In the genomic region with DNA sequence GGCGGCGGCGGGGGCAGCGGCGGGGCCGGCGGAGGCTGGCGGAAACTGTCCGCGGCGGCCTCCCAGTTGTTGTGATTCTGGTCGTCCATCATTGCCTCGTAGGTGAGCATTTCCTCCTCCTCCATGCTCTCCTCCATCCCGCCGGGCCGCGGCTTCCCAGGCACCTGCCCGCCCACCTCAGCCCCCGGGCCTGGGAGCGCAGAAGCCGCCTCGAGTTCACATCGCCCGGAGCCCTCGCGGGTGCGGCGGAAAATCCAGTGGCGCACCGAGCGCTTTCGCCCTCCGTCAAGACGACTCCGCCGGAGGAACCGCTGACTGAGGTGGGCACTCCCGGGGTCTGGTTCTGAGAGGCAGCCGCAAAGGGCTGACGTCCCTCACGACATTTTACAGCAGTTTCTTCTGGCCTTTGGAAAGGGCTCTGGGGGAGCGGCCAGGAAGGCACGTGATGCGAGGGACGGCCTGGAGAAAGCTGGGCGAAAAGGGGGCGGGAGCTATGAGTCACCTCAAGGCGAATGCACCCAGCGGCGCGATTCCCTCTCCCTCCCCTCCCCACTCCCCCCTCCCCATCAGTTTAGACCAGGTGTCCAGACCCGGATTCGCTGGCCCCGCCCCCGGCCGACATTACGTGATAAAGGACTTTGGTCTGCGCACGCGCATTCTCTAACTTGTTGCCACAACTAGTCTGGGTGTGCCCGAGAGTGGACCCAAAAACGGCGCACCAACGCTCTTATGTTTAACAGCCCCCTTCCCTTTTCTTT, we compare ENCODE assay signal across 8 mouse cellular contexts. TPM values are rescaled to one million over a fixed set of nuclear protein-coding genes. Genes with fewer than 3 reads are reported as not detected.
DNase-seq lines count a peak whose midpoint lies in the region; ATAC-seq and TF ChIP-seq lines count a peak whose summit lies in the region.

A gene (minus strand): TSS at position 444 of the 758 bp plus-strand sequence.

- peak; percentile 89 for DNase-seq in Patski (ENCODE audit: low read depth, low spot score)
- peak; percentile 98 to 99 for DNase-seq in cerebellum, postnatal 14 days
- DNase-seq in frontal cortex, postnatal 14 days (ENCODE audit: low spot score in 2 of 2), result peak; percentile 91 to 93
- peak; percentile 89 to 95 for DNase-seq in layer of hippocampus, postnatal 25 days (ENCODE audit: extremely low spot score in 1 of 2, low spot score in 1 of 2)
- DNase-seq in lung, postnatal 25 days (ENCODE audit: low spot score), result peak; percentile 98
- peak; percentile 98 for DNase-seq in retina, embryonic 14.5 days (ENCODE audit: low spot score)
- DNase-seq in thymus, postnatal 4 days, result peak; percentile 95

- no peak for TF ChIP-seq CTCF in Patski (IDR thresholded peaks at IDR 0.05)

- H3K9ac ChIP-seq in hindbrain, embryonic 13.5 days, result peak within 1 kb of the TSS; percentile 97

- no peaks in the 10 kb centered on the region for H3K9me3 ChIP-seq in hindbrain, embryonic 13.5 days

- H3K36me3 ChIP-seq in hindbrain, embryonic 13.5 days, result no peaks in the 10 kb centered on the region

- H3K4me3 ChIP-seq in hindbrain, embryonic 13.5 days, result peak within 1 kb of the TSS; percentile 99

- H3K27me3 ChIP-seq in Patski, result no peaks in the 10 kb centered on the region
- no peaks in the 10 kb centered on the region for H3K27me3 ChIP-seq in hindbrain, embryonic 13.5 days

- POLR2A ChIA-PET in Patski (lab: Charles Lee), result interaction anchor here (1.2 kb wide), 1 partner anchor 34 kb away, joined by 5 read pairs; no protein-coding TSS in a partner anchor

- ATAC-seq in Patski, result peak; percentile 48
- ATAC-seq in hindbrain, embryonic 13.5 days (ENCODE audit: low FRiP score), result peak; percentile 97

- under 1% methylated on average over 51 of the region's 64 CpGs for WGBS in hindbrain, embryonic 13.5 days

- in situ Hi-C loops in Patski (cut with MboI; ENCODE audit: low pct_unique_long_range_greater_than_20kb), result no loop called here

- CTCF ChIA-PET in Patski (lab: Charles Lee), result interaction anchor here (1.4 to 2.9 kb wide), 4 partner anchors 11 to 34 kb away, joined by 3 to 15 read pairs (median 6); no protein-coding TSS in a partner anchor

- H3K27ac ChIP-seq in hindbrain, embryonic 13.5 days, result peak within 1 kb of the TSS; percentile 94

- peaks cover 35% of the 10 kb centered on the region for H3K4me1 ChIP-seq in hindbrain, embryonic 13.5 days (replicated peaks)

- peak within 1 kb of the TSS; percentile 85 for H3K4me2 ChIP-seq in hindbrain, embryonic 13.5 days

RNA-seq across cellular contexts. Expression of the gene that starts here (rescaled TPM):
- polyA plus RNA-seq in Patski (2021), result 84.2 TPM
- 21.2 and 23.0 TPM in 2 replicates for polyA plus RNA-seq in hindbrain, embryonic 13.5 days (2015; fragmentation: Nextera tagmentation; extraction: Ambion mirVana)
- 10 to 100 TPM; 48.0 to 51.6 TPM for total RNA-seq in layer of hippocampus, postnatal 25 days (2021)

Comparison
In these comparisons a context has a peak if more than half of its experiments do, and no peak if none do; other contexts are left out.
1. Peak in every context shown above with its lines: DNase-seq, ATAC-seq, H3K4me3 ChIP-seq and H3K27ac ChIP-seq.